Mouse (Mus musculus) gastrocnemius, postnatal 25 days (tissue): ENCODE data around the gene Sprr3. TPM values are rescaled to one million over a fixed set of nuclear protein-coding genes. Genes with fewer than 3 reads are reported as not detected.
"Not testable (repeated sequence)": the region's sequence is repeated elsewhere in the genome, so short reads cannot be mapped to it uniquely, and the experiment has no call there.

Experiments
- DNase-seq: peaks from one replicate; pipeline ENCODE4 v3.0.0; 2022
- long read RNA-seq, 2 experiments: library from polyadenylated mRNA; stranded (forward); transcript quantifications; one replicate each; pipeline ENCODE4 v2.0.0; 2021
- total RNA-seq, 2 experiments: library from RNA; stranded (reverse); gene quantifications; 1 replicate in 1 of 2; 2 replicates in 1 of 2; pipeline ENCODE4 v1.2.3; 2021

Gene Sprr3
- not detected for total RNA-seq
- long read RNA-seq, experiment 1 = 0 reads
- long read RNA-seq, experiment 2 = 0 reads

GRCm38 (mm10) chr3:92458620-92459019 is at the start of gene Sprr3:
Gene Sprr3 (minus strand): TSS chr3:92458720.
- DNase-seq = no peak

- DNase-seq = no peak
These were observed 49.7 kb upstream of the Sprr3 start for GRCm38 (mm10) chr3:92508185-92508584.

GRCm38 (mm10) chr3:92503528-92503927 is 45.0 kb upstream of the Sprr3 start:
- no peak for DNase-seq

- DNase-seq = no peak
These were observed 41.9 kb upstream of the Sprr3 start, which contains the start of gene Sprr4 for GRCm38 (mm10) chr3:92500393-92500792. Gene Sprr4 (minus strand): TSS chr3:92500493.

- not testable (repeated sequence) for DNase-seq
These were observed 31.7 kb upstream of the Sprr3 start for GRCm38 (mm10) chr3:92490262-92490661.

- no peak for DNase-seq
These were observed 27.8 kb upstream of the Sprr3 start for GRCm38 (mm10) chr3:92486307-92486706.

- DNase-seq = no peak
These were observed 27.3 kb upstream of the Sprr3 start, which contains the start of gene Sprr1a for GRCm38 (mm10) chr3:92485863-92486262. Gene Sprr1a (minus strand): TSS chr3:92485895.

- not testable (repeated sequence) for DNase-seq
These were observed 22.7 kb upstream of the Sprr3 start for GRCm38 (mm10) chr3:92481249-92481648.

GRCm38 (mm10) chr3:92470111-92470510 is 11.6 kb upstream of the Sprr3 start:
- DNase-seq = no peak

GRCm38 (mm10) chr3:92467424-92467823 is 8.9 kb upstream of the Sprr3 start:
- DNase-seq = no peak

GRCm38 (mm10) chr3:92466576-92466975 is 8.1 kb upstream of the Sprr3 start:
- DNase-seq = no peak

GRCm38 (mm10) chr3:92455151-92455550 is 3.4 kb downstream of the Sprr3 start:
- DNase-seq = no peak

GRCm38 (mm10) chr3:92440177-92440576 is 18.3 kb downstream of the Sprr3 start:
- DNase-seq = no peak

- no peak for DNase-seq
These were observed 19.8 kb downstream of the Sprr3 start, which contains the start of gene Sprr1b for GRCm38 (mm10) chr3:92438689-92439088. Gene Sprr1b (minus strand): TSS chr3:92438789.

- DNase-seq = no peak
These were observed 26.2 kb downstream of the Sprr3 start, which contains the start of gene Sprr2k for GRCm38 (mm10) chr3:92432282-92432681. Gene Sprr2k (plus strand): TSS chr3:92432582.

GRCm38 (mm10) chr3:92429323-92429722 is 29.2 kb downstream of the Sprr3 start, which contains the start of gene Gm9774:
Gene Gm9774 (minus strand): TSS chr3:92429423.
- no peak for DNase-seq

- DNase-seq = no peak
These were observed 40.7 kb downstream of the Sprr3 start, which contains the start of gene Sprr2j-ps for GRCm38 (mm10) chr3:92417782-92418181. Gene Sprr2j-ps (plus strand): TSS chr3:92418082.

GRCm38 (mm10) chr3:92407691-92408090 is 50.8 kb downstream of the Sprr3 start, which contains the start of gene Sprr2i:
Gene Sprr2i (plus strand): TSS chr3:92407991.
- no peak for DNase-seq

Other genes with a start within 250 kb of the Sprr3 start
- not detected for gene Sprr2a1, start 242.9 kb downstream of the Sprr3 start, total RNA-seq
- not detected for gene Sprr2a2, start 242.8 kb downstream of the Sprr3 start, total RNA-seq
- gene Sprr2a3, start 173.3 kb downstream of the Sprr3 start, total RNA-seq = not detected
- gene Sprr2b, start 142.1 kb downstream of the Sprr3 start, total RNA-seq = not detected
- gene Sprr2d, start 119.6 kb downstream of the Sprr3 start, total RNA-seq = not detected
- gene Sprr2e, start 106.6 kb downstream of the Sprr3 start, total RNA-seq = not detected
- not detected for gene Sprr2f, start 93.5 kb downstream of the Sprr3 start, total RNA-seq
- gene Sprr2h, start 73.0 kb downstream of the Sprr3 start, total RNA-seq = not detected
- gene Sprr2i, start 50.7 kb downstream of the Sprr3 start, total RNA-seq = not detected
- not detected for gene Sprr2j-ps, start 40.6 kb downstream of the Sprr3 start, total RNA-seq
- 1 to 10 TPM; 1.4 to 4.3 TPM for gene Gm9774, start 29.3 kb downstream of the Sprr3 start, total RNA-seq
- gene Sprr2k, start 26.1 kb downstream of the Sprr3 start, total RNA-seq = not detected
- not detected for gene Sprr1b, start 19.9 kb downstream of the Sprr3 start, total RNA-seq
- not detected for gene Sprr1a, start 27.2 kb upstream of the Sprr3 start, total RNA-seq
- not detected for gene Sprr4, start 41.8 kb upstream of the Sprr3 start, total RNA-seq
- gene 2310046K23Rik, start 75.8 kb upstream of the Sprr3 start, total RNA-seq = not detected
- not detected for gene Ivl, start 115.0 kb upstream of the Sprr3 start, total RNA-seq
- gene Smcp, start 130.3 kb upstream of the Sprr3 start, total RNA-seq = not detected
- not detected for gene 2210017I01Rik, start 148.8 kb upstream of the Sprr3 start, total RNA-seq
- gene Lce6a, start 162.9 kb upstream of the Sprr3 start, total RNA-seq = not detected
- gene Lce1a1, start 189.6 kb upstream of the Sprr3 start, total RNA-seq = not detected
- not detected for gene Lce1b, start 198.2 kb upstream of the Sprr3 start, total RNA-seq
- gene Lce1a2, start 211.6 kb upstream of the Sprr3 start, total RNA-seq = not detected
- not detected for gene Lce1c, start 220.5 kb upstream of the Sprr3 start, total RNA-seq
- gene Lce1d, start 228.5 kb upstream of the Sprr3 start, total RNA-seq = not detected